Mouse (Mus musculus): ENCODE data around the gene Gcgr. TPM values are rescaled to one million over a fixed set of nuclear protein-coding genes. Genes with fewer than 3 reads are reported as not detected.

Gcgr gene
- 4.7 and 5.5 TPM in 2 replicates for polyA plus RNA-seq (2015; fragmentation: Nextera tagmentation; extraction: Ambion mirVana)

GRCm38 (mm10) chr11:120530085-120530964 is at the start of gene Gcgr:
Gene Gcgr, plus strand, starts transcription at chr11:120530699.
- peak within 1 kb of the TSS; percentile 39 for H3K4me3 ChIP-seq (ENCODE audit: low read length)
- H3K9me3 ChIP-seq (ENCODE audit: low read length): no peaks in the 10 kb centered on the region
- peak; percentile 62 for ATAC-seq (ENCODE audit: low FRiP score, low TSS enrichment)
- H3K27me3 ChIP-seq (ENCODE audit: insufficient read depth, low read length): peaks cover 52% of the 10 kb centered on the region
- H3K4me1 ChIP-seq (ENCODE audit: insufficient read depth, low read length): peaks cover 16% of the 10 kb centered on the region
- H3K4me2 ChIP-seq (replicated peaks; ENCODE audit: low read depth, low read length): peak within 1 kb of the TSS; percentile 61
- peak within 1 kb of the TSS; percentile 64 for H3K9ac ChIP-seq (replicated peaks; ENCODE audit: low read length)
- WGBS: 10% methylated on average over 53 of the region's 62 CpGs
- no peaks in the 10 kb centered on the region for H3K36me3 ChIP-seq (ENCODE audit: insufficient read depth, low read length)
- H3K27ac ChIP-seq (ENCODE audit: low read length): no peak within 1 kb of the TSS

GRCm38 (mm10) chr11:120483448-120483934 is 47.0 kb upstream of the Gcgr start:
- Histone ChIP-seq H3K9ac (replicated peaks; ENCODE audit: low read length) (peak overlapping the region; percentile 93), H3K36me3 (ENCODE audit: insufficient read depth, low read length) (peaks cover 57% of the 10 kb centered on the region), H3K4me3 (ENCODE audit: low read length) (peak overlapping the region; percentile 96; the same call in 1 of the 2 replicates), H3K4me1 (ENCODE audit: insufficient read depth, low read length) (peaks cover 17% of the 10 kb centered on the region), H3K27me3 (ENCODE audit: insufficient read depth, low read length) (no peaks in the 10 kb centered on the region), H3K27ac (ENCODE audit: low read length) (peak overlapping the region; percentile 81), H3K9me3 (ENCODE audit: low read length) (no peaks in the 10 kb centered on the region), H3K4me2 (replicated peaks; ENCODE audit: low read depth, low read length) (peak overlapping the region; percentile 92)
- 90% methylated on average over 7 of the region's 7 CpGs for WGBS
- ATAC-seq (ENCODE audit: low FRiP score, low TSS enrichment): no peak

GRCm38 (mm10) chr11:120484265-120484981 is 46.1 kb upstream of the Gcgr start, which contains the start of gene Mrpl12:
Gene Mrpl12, plus strand, starts transcription at chr11:120484613.
- Histone ChIP-seq H3K27ac (ENCODE audit: low read length) (peak within 1 kb of the TSS; percentile 81), H3K9me3 (ENCODE audit: low read length) (no peaks in the 10 kb centered on the region), H3K4me2 (replicated peaks; ENCODE audit: low read depth, low read length) (peak within 1 kb of the TSS; percentile 92), H3K4me1 (ENCODE audit: insufficient read depth, low read length) (peaks cover 19% of the 10 kb centered on the region), H3K4me3 (ENCODE audit: low read length) (peak within 1 kb of the TSS; percentile 96), H3K36me3 (ENCODE audit: insufficient read depth, low read length) (peaks cover 56% of the 10 kb centered on the region), H3K27me3 (ENCODE audit: insufficient read depth, low read length) (no peaks in the 10 kb centered on the region), H3K9ac (replicated peaks; ENCODE audit: low read length) (peak within 1 kb of the TSS; percentile 93)
- under 1% methylated on average over 60 of the region's 60 CpGs for WGBS
- peak; percentile 94 for ATAC-seq (ENCODE audit: low FRiP score, low TSS enrichment)

GRCm38 (mm10) chr11:120485251-120485650 is 45.2 kb upstream of the Gcgr start:
- 7% methylated on average over 10 of the region's 10 CpGs for WGBS
- Histone ChIP-seq H3K36me3 (ENCODE audit: insufficient read depth, low read length) (peaks cover 50% of the 10 kb centered on the region), H3K27ac (ENCODE audit: low read length) (peak overlapping the region; percentile 81)

GRCm38 (mm10) chr11:120488516-120488915 is 42.0 kb upstream of the Gcgr start:
- H3K27ac ChIP-seq (ENCODE audit: low read length): no peak overlapping the region
- H3K36me3 ChIP-seq (ENCODE audit: insufficient read depth, low read length): peaks cover 32% of the 10 kb centered on the region
- no peaks in the 10 kb centered on the region for H3K27me3 ChIP-seq (ENCODE audit: insufficient read depth, low read length)
- ATAC-seq (ENCODE audit: low FRiP score, low TSS enrichment): no peak
- WGBS: 75% methylated on average over 4 of the region's 4 CpGs
- no peaks in the 10 kb centered on the region for H3K9me3 ChIP-seq (ENCODE audit: low read length)
- H3K4me3 ChIP-seq (ENCODE audit: low read length): no peak overlapping the region
- H3K4me1 ChIP-seq (ENCODE audit: insufficient read depth, low read length): peaks cover 44% of the 10 kb centered on the region
- H3K9ac ChIP-seq (replicated peaks; ENCODE audit: low read length): no peak overlapping the region
- no peak overlapping the region for H3K4me2 ChIP-seq (replicated peaks; ENCODE audit: low read depth, low read length)

More at GRCm38 (mm10) chr11:120485251-120485650, 45.2 kb upstream of the Gcgr start:
- Histone ChIP-seq H3K4me1 (ENCODE audit: insufficient read depth, low read length) (peaks cover 26% of the 10 kb centered on the region), H3K9me3 (ENCODE audit: low read length) (no peaks in the 10 kb centered on the region), H3K4me3 (ENCODE audit: low read length) (peak overlapping the region; percentile 96), H3K9ac (replicated peaks; ENCODE audit: low read length) (peak overlapping the region; percentile 93), H3K4me2 (replicated peaks; ENCODE audit: low read depth, low read length) (peak overlapping the region; percentile 92), H3K27me3 (ENCODE audit: insufficient read depth, low read length) (no peaks in the 10 kb centered on the region)
- no peak for ATAC-seq (ENCODE audit: low FRiP score, low TSS enrichment)

- H3K9ac ChIP-seq (replicated peaks; ENCODE audit: low read length): 0 out of 2 replicates have a peak overlapping the region, but pooled peaks have one; percentile 25
- peaks cover 42% of the 10 kb centered on the region for H3K4me1 ChIP-seq (ENCODE audit: insufficient read depth, low read length)
- peaks cover 28% of the 10 kb centered on the region for H3K36me3 ChIP-seq (ENCODE audit: insufficient read depth, low read length)
- no peaks in the 10 kb centered on the region for H3K27me3 ChIP-seq (ENCODE audit: insufficient read depth, low read length)
- WGBS: 58% methylated on average over 4 of the region's 4 CpGs
- ATAC-seq (ENCODE audit: low FRiP score, low TSS enrichment): peak; percentile 72
- H3K27ac ChIP-seq (ENCODE audit: low read length): peak overlapping the region; percentile 93
- H3K9me3 ChIP-seq (ENCODE audit: low read length): no peaks in the 10 kb centered on the region
- no peak overlapping the region for H3K4me3 ChIP-seq (ENCODE audit: low read length)
- no peak overlapping the region for H3K4me2 ChIP-seq (replicated peaks; ENCODE audit: low read depth, low read length)
Observed at GRCm38 (mm10) chr11:120489054-120489761, 41.3 kb upstream of the Gcgr start.

- peak overlapping the region; percentile 93 for H3K27ac ChIP-seq (ENCODE audit: low read length)
- no peak overlapping the region for H3K4me3 ChIP-seq (ENCODE audit: low read length)
- peak overlapping the region; percentile 84 for H3K9ac ChIP-seq (replicated peaks; ENCODE audit: low read length)
- H3K36me3 ChIP-seq (ENCODE audit: insufficient read depth, low read length): peaks cover 41% of the 10 kb centered on the region
- no peaks in the 10 kb centered on the region for H3K9me3 ChIP-seq (ENCODE audit: low read length)
- peak overlapping the region; percentile 82 for H3K4me2 ChIP-seq (replicated peaks; ENCODE audit: low read depth, low read length)
- H3K27me3 ChIP-seq (ENCODE audit: insufficient read depth, low read length): no peaks in the 10 kb centered on the region
- no peak for ATAC-seq (ENCODE audit: low FRiP score, low TSS enrichment)
- WGBS: 33% methylated on average over 4 of the region's 4 CpGs
- peaks cover 38% of the 10 kb centered on the region for H3K4me1 ChIP-seq (ENCODE audit: insufficient read depth, low read length)
Observed at GRCm38 (mm10) chr11:120490291-120491046, 40.0 kb upstream of the Gcgr start.

- Histone ChIP-seq H3K36me3 (ENCODE audit: insufficient read depth, low read length) (peaks cover 46% of the 10 kb centered on the region), H3K9me3 (ENCODE audit: low read length) (no peaks in the 10 kb centered on the region), H3K27ac (ENCODE audit: low read length) (peak within 1 kb of the TSS; percentile 93), H3K27me3 (ENCODE audit: insufficient read depth, low read length) (no peaks in the 10 kb centered on the region), H3K9ac (replicated peaks; ENCODE audit: low read length) (peak within 1 kb of the TSS; percentile 84), H3K4me2 (replicated peaks; ENCODE audit: low read depth, low read length) (peak within 1 kb of the TSS; percentile 82), H3K4me3 (ENCODE audit: low read length) (peak within 1 kb of the TSS; percentile 90), H3K4me1 (ENCODE audit: insufficient read depth, low read length) (peaks cover 33% of the 10 kb centered on the region)
- ATAC-seq (ENCODE audit: low FRiP score, low TSS enrichment): peak; percentile 87
- under 1% methylated on average over 35 of the region's 35 CpGs for WGBS
Observed at GRCm38 (mm10) chr11:120491317-120492023, 39.0 kb upstream of the Gcgr start, which contains the start of gene Slc25a10. Gene Slc25a10, plus strand, starts transcription at chr11:120491840.

Measured in kidney, embryonic 16.5 days (tissue).